Mouse (Mus musculus) MEL (cell line): ENCODE measurements around the gene Ppp4r3a. TPM values are rescaled to one million over a fixed set of nuclear protein-coding genes. Genes with fewer than 3 reads are reported as not detected.

Experiments used
- DNase-seq: peaks from one replicate; pipeline ENCODE4 v3.0.0; 2011; ENCODE audit warnings: low read depth, low spot score
- H3K27ac ChIP-seq: 2 replicates; pipeline ENCODE4 v1.5.1; 2012; ENCODE audit warnings: low read depth, mild to moderate bottlenecking, control low read depth, low read length, moderate library complexity; ENCODE audit not compliant: control insufficient read depth
- H3K27me3 ChIP-seq, 2 experiments: fragments of 150-350 bp in 1 of 2; sonication (generic) in 1 of 2; 2 replicates each; pipeline ENCODE4 v1.6.1; 2012; ENCODE audit warnings: low read length in 2 of 2, mild to moderate bottlenecking in 2 of 2, improper control_type of control experiment in 1 of 2, moderate library complexity in 1 of 2; ENCODE audit not compliant: insufficient read depth in 2 of 2, control insufficient read depth in 1 of 2
- H3K36me3 ChIP-seq, 2 experiments: 2 replicates each; pipeline ENCODE4 v1.6.1; 2012 to 2014; ENCODE audit warnings: low read length in 2 of 2, improper control_type of control experiment in 1 of 2, inconsistent platforms in 1 of 2, mild to moderate bottlenecking in 1 of 2; ENCODE audit not compliant: insufficient read depth in 2 of 2, control insufficient read depth in 1 of 2
- H3K4me1 ChIP-seq, 2 experiments: fragments of 150-350 bp in 1 of 2; sonication (generic) in 1 of 2; 2 replicates each; pipeline ENCODE4 v1.6.1; 2012; ENCODE audit warnings: low read length in 2 of 2, improper control_type of control experiment in 1 of 2, mild to moderate bottlenecking in 1 of 2; ENCODE audit not compliant: insufficient read depth in 2 of 2, control insufficient read depth in 1 of 2
- H3K4me3 ChIP-seq, 2 experiments: fragments of 150-350 bp in 1 of 2; sonication (generic) in 1 of 2; 2 replicates each; pipeline ENCODE4 v1.5.1; 2012; ENCODE audit warnings: low read depth in 2 of 2, low read length in 2 of 2, mild to moderate bottlenecking in 2 of 2, moderate library complexity in 2 of 2, control low read depth in 1 of 2, improper control_type of control experiment in 1 of 2; ENCODE audit not compliant: control insufficient read depth in 1 of 2, insufficient read depth in 1 of 2
- H3K79me2 ChIP-seq: 2 replicates; pipeline ENCODE4 v1.6.1; 2012; ENCODE audit warnings: mild to moderate bottlenecking, low read length, moderate library complexity; ENCODE audit not compliant: control insufficient read depth, poor library complexity, insufficient read depth
- H3K9ac ChIP-seq: 2 replicates; pipeline ENCODE4 v1.6.1; 2012; ENCODE audit warnings: low read depth, mild to moderate bottlenecking, control low read depth, low read length, moderate library complexity; ENCODE audit not compliant: control insufficient read depth, poor library complexity, severe bottlenecking
- H3K9me3 ChIP-seq: fragments of 150-350 bp; sonication (generic); replicated peaks from 2 replicates; pipeline ENCODE4 v1.6.1; 2012; ENCODE audit warnings: mild to moderate bottlenecking, low read length, improper control_type of control experiment, moderate library complexity; ENCODE audit not compliant: insufficient read depth
- BHLHE40 ChIP-seq: IDR thresholded peaks from 2 replicates; pipeline ENCODE4 v1.6.1; 2012; ENCODE audit warnings: low read depth, mild to moderate bottlenecking, inconsistent platforms, low read length, improper control_type of control experiment, borderline replicate concordance
- CHD1 ChIP-seq: IDR thresholded peaks from 2 replicates; pipeline ENCODE4 v1.6.1; 2012; ENCODE audit warnings: low read depth, mild to moderate bottlenecking, inconsistent platforms, low read length, improper control_type of control experiment
- E2F4 ChIP-seq: IDR thresholded peaks from 2 replicates; pipeline ENCODE4 v1.6.1; 2011; ENCODE audit warnings: low read depth, low read length, improper control_type of control experiment, borderline replicate concordance
- EP300 ChIP-seq, 2 experiments: IDR thresholded peaks; 2 replicates each; pipeline ENCODE4 v1.6.1; 2011; ENCODE audit warnings: improper control_type of control experiment in 2 of 2, low read length in 2 of 2, low read depth in 1 of 2, mild to moderate bottlenecking in 1 of 2
- ETS1 ChIP-seq: IDR thresholded peaks from 2 replicates; pipeline ENCODE4 v1.6.1; 2012; ENCODE audit warnings: low read depth, mild to moderate bottlenecking, inconsistent platforms, low read length, improper control_type of control experiment, moderate library complexity
- GABPA ChIP-seq: IDR thresholded peaks from 2 replicates; pipeline ENCODE4 v1.6.1; 2012; ENCODE audit warnings: low read depth, mild to moderate bottlenecking, inconsistent platforms, low read length, improper control_type of control experiment, moderate library complexity
- GATA1 ChIP-seq: IDR thresholded peaks from 2 replicates; pipeline ENCODE4 v1.6.1; 2011; ENCODE audit warnings: low read depth, low read length, improper control_type of control experiment
- KAT2A ChIP-seq: conservative IDR thresholded peaks from 2 replicates; pipeline ENCODE4 v1.6.1; 2012; ENCODE audit warnings: low read depth, low read length, improper control_type of control experiment, inconsistent platforms
- MXI1 ChIP-seq: IDR thresholded peaks from 2 replicates; pipeline ENCODE4 v1.6.1; 2011; ENCODE audit warnings: mild to moderate bottlenecking, low read depth, low read length, improper control_type of control experiment
- MYC ChIP-seq: IDR thresholded peaks from 2 replicates; pipeline ENCODE4 v1.6.1; 2011; ENCODE audit warnings: low read depth, mild to moderate bottlenecking, low read length, improper control_type of control experiment, moderate library complexity
- POLR2AphosphoS2 ChIP-seq: IDR thresholded peaks from 2 replicates; pipeline ENCODE4 v1.6.1; 2011; ENCODE audit warnings: low read length, improper control_type of control experiment
- RCOR1 ChIP-seq: IDR thresholded peaks from 2 replicates; pipeline ENCODE4 v1.6.1; 2012; ENCODE audit warnings: low read depth, mild to moderate bottlenecking, inconsistent platforms, low read length, improper control_type of control experiment
- SIN3A ChIP-seq: IDR thresholded peaks from 2 replicates; pipeline ENCODE4 v1.6.1; 2012; ENCODE audit warnings: low read length, improper control_type of control experiment, inconsistent platforms
- SMC3 ChIP-seq: IDR thresholded peaks from 2 replicates; pipeline ENCODE4 v1.6.1; 2011; ENCODE audit warnings: low read depth, low read length, improper control_type of control experiment
- ZKSCAN1 ChIP-seq: IDR thresholded peaks from 2 replicates; pipeline ENCODE4 v1.6.1; 2012; ENCODE audit warnings: low read depth, mild to moderate bottlenecking, inconsistent platforms, low read length, improper control_type of control experiment, moderate library complexity
- ZNF384 ChIP-seq: IDR thresholded peaks from 2 replicates; pipeline ENCODE4 v1.6.1; 2012; ENCODE audit warnings: low read depth, mild to moderate bottlenecking, inconsistent platforms, low read length, improper control_type of control experiment
- polyA plus RNA-seq, 2 experiments: library from polyadenylated mRNA; stranded (reverse) in 1 of 2; unstranded in 1 of 2; fragments of >175 nt in 1 of 2; fragments of >200 nt in 1 of 2; gene quantifications; 2 replicates each; pipeline versions ENCODE4 v1.2.1 to v1.2.4; 2012; ENCODE audit warnings: low replicate concordance in 2 of 2, low read depth in 1 of 2; ENCODE audit not compliant: insufficient read length in 2 of 2, insufficient read depth in 1 of 2, missing spikeins in 1 of 2
- total RNA-seq: library from RNA; depleted of rRNA; stranded (reverse); fragments of 300-350 nt; gene quantifications from 2 replicates; pipeline ENCODE4 v1.2.3, GENCODE M21; 2012

The Ppp4r3a gene
- total and polyA plus RNA-seq, 3 experiments: 48.5 to 701 (median 61.2) TPM

- no peak for TF ChIP-seq KAT2A
- no peak for TF ChIP-seq ZKSCAN1
- TF ChIP-seq ZNF384: no peak
- TF ChIP-seq MXI1: no peak
- no peak for TF ChIP-seq SIN3A
- no peak for TF ChIP-seq E2F4
- TF ChIP-seq BHLHE40: no peak
- no peak for TF ChIP-seq POLR2AphosphoS2
- no peak for TF ChIP-seq CHD1
- no peak for TF ChIP-seq SMC3
- TF ChIP-seq ETS1: no peak
- TF ChIP-seq GABPA: no peak
- Histone ChIP-seq H3K36me3 (peaks cover 0 to 25% of the 10 kb centered on the region in 2 experiments; a peak in 2 of 4 replicates), H3K9me3 (no peaks in the 10 kb centered on the region), H3K27ac (no peak overlapping the region), H3K4me1 (peaks cover 11 to 33% of the 10 kb centered on the region in 2 experiments; a peak in 3 of 4 replicates), H3K27me3 (no peaks in the 10 kb centered on the region), H3K4me3 (no peak overlapping the region), H3K9ac (peak overlapping the region; percentile 16; the same call in 1 of the 2 replicates), H3K79me2 (peaks cover 24% of the 10 kb centered on the region)
- no peak for DNase-seq
Observed at GRCm38 (mm10) chr12:101026946-101027345, 56.6 kb downstream of the Ppp4r3a start.

- Histone ChIP-seq H3K4me1 (peaks cover 11 to 33% of the 10 kb centered on the region in 2 experiments; a peak in 3 of 4 replicates), H3K36me3 (peaks cover 0 to 25% of the 10 kb centered on the region in 2 experiments; a peak in 2 of 4 replicates), H3K27ac (no peak overlapping the region; the same call in 1 of the 2 replicates), H3K79me2 (peaks cover 24% of the 10 kb centered on the region), H3K4me3 (no peak overlapping the region), H3K9ac (no peak overlapping the region), H3K27me3 (no peaks in the 10 kb centered on the region), H3K9me3 (no peaks in the 10 kb centered on the region)
- DNase-seq: peak; percentile 30
- TF ChIP-seq MYC (no peak), MXI1 (no peak), RCOR1 (0 out of 2 replicates have a peak, but pooled peaks have one; percentile 22)
Observed at GRCm38 (mm10) chr12:101026518-101026917, 57.0 kb downstream of the Ppp4r3a start.

- no peak overlapping the region for H3K9ac ChIP-seq
Observed at GRCm38 (mm10) chr12:101026025-101026424, 57.5 kb downstream of the Ppp4r3a start.

More at GRCm38 (mm10) chr12:101026025-101026424, 57.5 kb downstream of the Ppp4r3a start:
- Histone ChIP-seq H3K36me3 (peaks cover 0 to 25% of the 10 kb centered on the region in 2 experiments; a peak in 2 of 4 replicates), H3K79me2 (peaks cover 24% of the 10 kb centered on the region), H3K4me1 (peaks cover 11 to 33% of the 10 kb centered on the region in 2 experiments; a peak in 3 of 4 replicates), H3K27ac (peak overlapping the region; percentile 10), H3K9me3 (no peaks in the 10 kb centered on the region), H3K4me3 (no peak overlapping the region), H3K27me3 (no peaks in the 10 kb centered on the region)
- peak; percentile 45; the same call in 1 of the 2 replicates for TF ChIP-seq GATA1
- TF ChIP-seq MXI1: 0 out of 2 replicates have a peak, but pooled peaks have one; percentile 22
- TF ChIP-seq EP300 (IDR thresholded peaks at IDR 0.05; ENCODE audit: low read depth in 1 of 2, low read length in 2 of 2): no peak; a peak in 1 of 4 replicates
- DNase-seq: no peak
